Mouse (Mus musculus): ENCODE data around the gene Zfp619.
"Not testable (repeated sequence)": the region's sequence is repeated elsewhere in the genome, so short reads cannot be mapped to it uniquely, and the experiment has no call there.

Gene Zfp619

GRCm38 (mm10) chr7:39588471-39589041 is 71.0 kb downstream of the Zfp619 start:
- DNase-seq (ENCODE audit: extremely low read depth, low read depth, low spot score): not testable (repeated sequence)

- DNase-seq (ENCODE audit: extremely low read depth, low read depth, low spot score): not testable (repeated sequence)
Measured at GRCm38 (mm10) chr7:39589044-39589443, 71.5 kb downstream of the Zfp619 start.

Measured in fat pad, adult 2 months (tissue).